Mouse (Mus musculus) E14TG2a.4 (cell line): Measurements from ENCODE around the gene Mrpl19.

Experiments used
- CTCF ChIP-seq: conservative IDR thresholded peaks from 2 replicates; pipeline ENCODE4 v1.5.1; 2014; ENCODE audit warnings: low read length
- NANOG ChIP-seq: IDR thresholded peaks from 2 replicates; pipeline ENCODE4 v1.6.1; 2014; ENCODE audit warnings: borderline replicate concordance, low read length, mixed read lengths

GRCm38 (mm10) chr6:81979286-81979685 is 13.5 kb upstream of the Mrpl19 start:
- TF ChIP-seq CTCF (no peak), NANOG (no peak)
